Mouse (Mus musculus) neural tube, embryonic 13.5 days (tissue): ENCODE data around the gene Lmna. TPM values are rescaled to one million over a fixed set of nuclear protein-coding genes. Genes with fewer than 3 reads are reported as not detected.

ENCODE experiments used
- ATAC-seq: fragments of 200-750 bp; cut with Nextera tagmentation; 2 replicates; pipeline ENCODE4 v1.8.0; 2017; ENCODE audit warnings: low read depth, mild to moderate bottlenecking, moderate TSS enrichment, moderate library complexity
- H3K27ac ChIP-seq: fragments of 300-500 bp; sonication (generic); replicated peaks from 2 replicates; pipeline ENCODE4 v1.5.1; 2015; ENCODE audit warnings: moderate library complexity, mild to moderate bottlenecking, inconsistent platforms
- H3K27me3 ChIP-seq: fragments of 300-500 bp; sonication (generic); 2 replicates; pipeline ENCODE4 v1.6.1; 2015; ENCODE audit warnings: mild to moderate bottlenecking, inconsistent platforms
- H3K36me3 ChIP-seq: fragments of 300-500 bp; sonication (generic); 2 replicates; pipeline ENCODE4 v1.6.1; 2015; ENCODE audit warnings: mild to moderate bottlenecking, inconsistent platforms
- H3K4me1 ChIP-seq: fragments of 300-500 bp; sonication (generic); replicated peaks from 2 replicates; pipeline ENCODE4 v1.6.1; 2015; ENCODE audit warnings: inconsistent platforms
- H3K4me2 ChIP-seq: fragments of 300-500 bp; sonication (generic); 2 replicates; pipeline ENCODE4 v1.6.1; 2015; ENCODE audit warnings: inconsistent platforms, mild to moderate bottlenecking, moderate library complexity
- H3K4me3 ChIP-seq: fragments of 300-500 bp; sonication (generic); 2 replicates; pipeline ENCODE4 v1.5.1; 2015; ENCODE audit warnings: mild to moderate bottlenecking, inconsistent platforms
- H3K9ac ChIP-seq: fragments of 300-500 bp; sonication (generic); 2 replicates; pipeline ENCODE4 v1.6.1; 2015; ENCODE audit warnings: moderate library complexity, mild to moderate bottlenecking, inconsistent platforms
- H3K9me3 ChIP-seq: fragments of 300-500 bp; sonication (generic); 2 replicates; pipeline ENCODE4 v1.6.1; 2016; ENCODE audit warnings: inconsistent platforms
- WGBS: fragments of 180-500 bp; shearing (Covaris S2); methylation state at CpG from one replicate; pipeline ENCODE4 v1.1.7; 2015; 5-methylcytosine and 5-hydroxymethylcytosine counted together
- polyA plus RNA-seq: library from polyadenylated mRNA; unstranded; fragments of >200 nt; fragmentation: Nextera tagmentation; extraction: Ambion mirVana; gene quantifications from 2 replicates; pipeline ENCODE4 v1.2.1, GENCODE M21; 2015

Lmna gene
- polyA plus RNA-seq, 1 experiment from 2014 or later = 41.9 TPM

- no peak overlapping the region for H3K4me3 ChIP-seq
- no peak overlapping the region for H3K9ac ChIP-seq
- H3K27me3 ChIP-seq = 0 out of 2 replicates have a peak, but pooled peaks cover 11% of the 10 kb centered on the region
- no peaks in the 10 kb centered on the region for H3K36me3 ChIP-seq
- H3K27ac ChIP-seq = no peak overlapping the region
- WGBS = 30% methylated on average over 10 of the region's 10 CpGs
- 0 out of 2 replicates have a peak, but pooled peaks cover 6% of the 10 kb centered on the region for H3K9me3 ChIP-seq
- no peak for ATAC-seq
- no peaks in the 10 kb centered on the region; the same call in 1 of the 2 replicates for H3K4me1 ChIP-seq
- no peak overlapping the region for H3K4me2 ChIP-seq
Measured at GRCm38 (mm10) chr3:88470943-88471479, 38.7 kb downstream of the Lmna start.

DNA sequence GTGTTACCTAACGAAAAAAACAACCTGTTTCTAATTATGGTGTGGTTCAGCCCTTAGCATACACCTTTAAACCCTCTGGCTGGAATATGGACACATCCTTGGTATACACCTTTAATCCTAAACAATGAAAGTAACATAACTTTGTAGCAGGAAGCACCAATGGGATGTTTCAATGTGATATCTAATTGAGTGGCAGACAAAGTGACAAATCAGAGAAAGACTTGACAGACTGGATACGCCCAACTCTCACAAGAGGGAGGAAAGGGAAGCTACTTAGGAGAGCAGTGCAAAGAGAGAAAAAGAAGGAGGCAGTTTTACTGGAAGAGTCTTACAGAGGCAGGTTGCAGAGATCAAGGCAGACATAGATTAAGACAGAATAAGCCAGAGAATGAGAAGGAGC is 40.3 kb downstream of the Lmna start:
- H3K9me3 ChIP-seq = 0 out of 2 replicates have a peak, but pooled peaks cover 6% of the 10 kb centered on the region
- no peak overlapping the region for H3K4me3 ChIP-seq
- H3K4me2 ChIP-seq = no peak overlapping the region
- no peaks in the 10 kb centered on the region for H3K36me3 ChIP-seq
- 95% methylated on average over 2 of the region's 2 CpGs for WGBS
- H3K27me3 ChIP-seq = 0 out of 2 replicates have a peak, but pooled peaks cover 11% of the 10 kb centered on the region
- H3K4me1 ChIP-seq = no peaks in the 10 kb centered on the region; the same call in 1 of the 2 replicates
- no peak overlapping the region for H3K9ac ChIP-seq
- no peak overlapping the region for H3K27ac ChIP-seq
- no peak for ATAC-seq

DNA sequence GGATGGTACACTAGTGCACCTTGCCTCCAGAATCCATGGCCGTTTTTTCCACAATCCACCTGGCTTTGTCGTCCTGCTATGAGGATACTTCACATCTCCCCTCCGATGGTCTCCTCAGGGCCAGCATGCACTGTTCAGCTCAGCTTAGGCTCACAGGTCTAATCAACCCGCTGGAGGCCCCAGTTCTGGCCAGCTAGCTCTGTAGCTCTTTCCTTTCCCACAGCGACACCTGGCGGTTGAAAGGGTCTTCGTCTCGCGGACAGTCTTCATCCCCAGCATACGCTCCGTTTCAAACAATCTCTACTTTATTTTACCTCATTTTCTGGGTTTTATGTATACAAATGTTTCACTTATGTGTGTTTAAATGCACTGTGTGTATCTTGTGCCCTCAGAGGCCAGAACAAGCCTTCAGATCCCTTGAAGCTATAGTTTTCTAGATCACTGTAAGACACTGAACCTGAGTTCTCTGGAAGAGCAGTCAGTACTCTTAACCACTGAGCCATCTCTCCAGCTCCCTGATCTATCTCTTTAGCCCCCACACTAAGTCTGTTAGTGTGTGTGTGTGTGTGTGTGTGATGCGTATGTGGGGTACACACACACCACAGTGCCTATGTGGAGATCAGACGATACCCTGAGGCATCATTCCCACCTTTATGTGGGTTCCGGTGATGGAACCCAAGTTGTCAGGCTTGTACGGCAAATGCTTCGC is 42.5 kb downstream of the Lmna start:
- no peak overlapping the region for H3K4me3 ChIP-seq
- 29% methylated on average over 16 of the region's 16 CpGs for WGBS
- no peak overlapping the region for H3K27ac ChIP-seq
- ATAC-seq = peak; percentile 90
- no peaks in the 10 kb centered on the region for H3K36me3 ChIP-seq
- no peak overlapping the region for H3K4me2 ChIP-seq
- H3K4me1 ChIP-seq = no peaks in the 10 kb centered on the region
- no peak overlapping the region for H3K9ac ChIP-seq
- H3K27me3 ChIP-seq = 0 out of 2 replicates have a peak, but pooled peaks cover 11% of the 10 kb centered on the region
- H3K9me3 ChIP-seq = 0 out of 2 replicates have a peak, but pooled peaks cover 6% of the 10 kb centered on the region

- Histone ChIP-seq H3K27me3 (0 out of 2 replicates have a peak, but pooled peaks cover 11% of the 10 kb centered on the region), H3K4me3 (no peak overlapping the region), H3K27ac (no peak overlapping the region), H3K4me1 (0 out of 2 replicates have a peak, but pooled peaks cover 6% of the 10 kb centered on the region), H3K9ac (no peak overlapping the region), H3K9me3 (0 out of 2 replicates have a peak, but pooled peaks cover 6% of the 10 kb centered on the region), H3K4me2 (no peak overlapping the region), H3K36me3 (no peaks in the 10 kb centered on the region)
- no peak for ATAC-seq
- WGBS = 87% methylated on average over 2 of the region's 2 CpGs
Measured at GRCm38 (mm10) chr3:88465127-88465526, 44.6 kb downstream of the Lmna start.

GRCm38 (mm10) chr3:88464425-88464824 is 45.3 kb downstream of the Lmna start:
- Histone ChIP-seq H3K4me1 (0 out of 2 replicates have a peak, but pooled peaks cover 6% of the 10 kb centered on the region), H3K27ac (no peak overlapping the region), H3K36me3 (no peaks in the 10 kb centered on the region), H3K9me3 (no peaks in the 10 kb centered on the region), H3K9ac (no peak overlapping the region), H3K27me3 (0 out of 2 replicates have a peak, but pooled peaks cover 11% of the 10 kb centered on the region), H3K4me3 (no peak overlapping the region), H3K4me2 (no peak overlapping the region)
- 57% methylated on average over 3 of the region's 3 CpGs for WGBS
- ATAC-seq = no peak

DNA sequence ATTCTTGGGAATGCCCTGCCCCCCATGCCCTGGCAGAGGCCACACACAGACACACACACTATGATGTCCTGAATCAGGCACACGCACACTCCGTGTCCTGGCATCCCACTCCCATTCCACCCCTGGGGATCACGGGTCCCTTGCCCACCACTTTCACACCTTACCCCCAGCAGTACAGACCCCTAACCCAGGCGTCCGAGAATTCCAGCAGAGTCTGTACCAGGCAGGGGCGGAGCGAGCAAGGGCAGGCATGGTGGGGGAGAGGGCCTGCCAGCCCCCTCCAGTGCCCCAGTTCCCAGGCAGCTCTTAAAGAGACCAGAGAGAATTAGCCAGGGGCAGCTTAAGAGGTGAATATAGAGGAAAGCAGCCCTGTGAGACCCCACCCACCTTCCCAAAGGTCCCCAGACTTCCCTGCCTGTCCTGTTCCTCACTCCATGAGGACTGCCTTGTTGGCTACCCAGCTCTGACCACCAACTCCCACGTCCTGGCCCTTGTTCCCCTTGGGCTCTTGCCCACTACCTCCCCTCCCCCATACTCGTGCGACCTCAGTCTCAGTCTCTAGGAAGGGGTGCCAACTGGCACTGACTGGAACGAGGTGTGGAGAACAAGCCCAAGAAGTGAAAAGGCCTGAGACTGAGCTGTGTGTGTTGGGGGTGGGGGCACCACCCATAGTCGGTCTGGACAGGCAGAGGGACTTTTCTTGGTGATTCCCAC is 48.6 kb downstream of the Lmna start, which contains the start of gene Sema4a:
Sema4a (minus strand) TSS at position 200 of the 714 bp plus-strand sequence.
- Histone ChIP-seq H3K27me3 (no peaks in the 10 kb centered on the region), H3K9ac (no peak within 1 kb of the TSS), H3K4me3 (no peak within 1 kb of the TSS), H3K4me2 (no peak within 1 kb of the TSS), H3K9me3 (no peaks in the 10 kb centered on the region), H3K36me3 (no peaks in the 10 kb centered on the region), H3K27ac (no peak within 1 kb of the TSS), H3K4me1 (peaks cover 37% of the 10 kb centered on the region)
- WGBS = 47% methylated on average over 12 of the region's 12 CpGs
- no peak for ATAC-seq

GRCm38 (mm10) chr3:88460029-88460428 is 49.7 kb downstream of the Lmna start:
- no peaks in the 10 kb centered on the region for H3K36me3 ChIP-seq
- no peak for ATAC-seq
- H3K4me1 ChIP-seq = peaks cover 42% of the 10 kb centered on the region
- no peak overlapping the region for H3K9ac ChIP-seq
- H3K27ac ChIP-seq = no peak overlapping the region; the same call in 1 of the 2 replicates
- H3K4me3 ChIP-seq = no peak overlapping the region
- no peaks in the 10 kb centered on the region for H3K27me3 ChIP-seq
- WGBS = 87% methylated on average over 5 of the region's 5 CpGs
- no peak overlapping the region for H3K4me2 ChIP-seq
- no peaks in the 10 kb centered on the region for H3K9me3 ChIP-seq

DNA sequence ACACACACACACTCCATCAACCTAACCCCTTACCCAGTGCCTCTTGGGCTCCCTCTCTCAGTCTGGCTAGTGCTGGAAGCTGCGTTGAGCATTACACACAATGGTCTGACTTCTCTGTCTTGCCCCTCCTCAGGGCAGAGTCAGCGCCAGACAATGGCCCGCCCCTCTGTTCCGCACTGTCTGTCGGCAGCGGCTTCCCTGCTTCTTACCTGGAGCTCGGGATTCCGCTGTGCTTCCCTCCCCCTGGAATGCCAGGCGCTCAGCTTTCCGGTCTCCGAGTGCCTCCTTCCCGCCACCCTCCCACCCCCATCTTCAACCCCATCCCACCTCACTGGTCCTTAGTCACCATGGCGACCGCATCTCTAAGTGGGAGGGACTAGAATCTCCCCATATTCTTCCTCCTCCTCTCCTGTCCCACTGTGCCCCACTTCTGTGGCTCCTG is 51.0 kb downstream of the Lmna start:
- Histone ChIP-seq H3K4me3 (peak overlapping the region; percentile 47), H3K27ac (peak overlapping the region; percentile 86)
- under 1% methylated on average over 14 of the region's 14 CpGs for WGBS

DNA sequence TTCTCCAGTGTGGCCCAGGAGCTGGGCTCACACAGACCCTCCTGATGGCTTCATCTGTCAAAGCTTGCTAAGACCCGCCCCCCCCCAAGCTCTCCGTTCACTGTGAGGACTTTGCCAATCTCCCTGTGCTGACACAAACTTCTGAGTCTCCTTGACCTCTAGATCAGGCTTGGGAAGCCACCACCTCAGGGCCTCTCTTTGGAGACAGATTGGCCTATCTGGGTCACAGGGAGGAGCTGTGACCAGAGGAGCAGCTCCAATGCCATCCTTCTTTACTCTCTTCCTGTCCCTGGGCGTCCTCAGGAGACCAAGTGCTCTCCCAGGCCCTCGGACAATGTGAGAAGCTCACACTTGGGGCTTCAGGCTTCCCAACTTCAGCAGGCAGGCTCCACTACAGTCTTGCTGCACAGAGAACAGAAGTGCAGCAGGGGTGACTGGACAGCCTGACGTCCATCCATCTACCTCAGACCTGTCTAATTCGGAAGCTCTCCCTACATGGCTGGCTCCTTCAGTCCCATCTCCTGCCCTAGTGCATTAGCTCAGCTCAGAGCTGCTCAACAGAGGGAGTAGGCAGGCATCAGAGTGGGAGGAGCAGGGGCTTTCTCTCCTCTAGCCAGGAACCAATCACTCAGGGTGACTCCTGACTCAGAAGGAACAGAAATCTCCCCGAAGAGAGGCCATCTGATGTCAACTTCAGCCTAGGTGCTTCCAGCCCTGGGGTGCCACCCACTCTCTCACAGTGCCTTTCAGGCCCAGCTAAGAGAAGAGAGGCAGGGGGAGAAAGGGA is 52.8 kb downstream of the Lmna start:
- peaks cover 43% of the 10 kb centered on the region for H3K4me1 ChIP-seq
- WGBS = 71% methylated on average over 7 of the region's 7 CpGs
- H3K27ac ChIP-seq = peak overlapping the region; percentile 13; the same call in 1 of the 2 replicates
- H3K4me3 ChIP-seq = peak overlapping the region; percentile 47
- H3K27me3 ChIP-seq = peaks cover 2% of the 10 kb centered on the region; the same call in 1 of the 2 replicates
- H3K36me3 ChIP-seq = peaks cover 12% of the 10 kb centered on the region
- H3K9ac ChIP-seq = peak overlapping the region; percentile 75
- no peaks in the 10 kb centered on the region for H3K9me3 ChIP-seq
- no peak for ATAC-seq
- peak overlapping the region; percentile 72 for H3K4me2 ChIP-seq

More for the DNA sequence above, 51.0 kb downstream of the Lmna start:
- Histone ChIP-seq H3K9ac (peak overlapping the region; percentile 75), H3K36me3 (no peaks in the 10 kb centered on the region), H3K9me3 (no peaks in the 10 kb centered on the region), H3K4me1 (peaks cover 43% of the 10 kb centered on the region), H3K27me3 (no peaks in the 10 kb centered on the region), H3K4me2 (peak overlapping the region; percentile 72)
- ATAC-seq = peak; percentile 86

GRCm38 (mm10) chr3:88456313-88456712 is 53.4 kb downstream of the Lmna start:
- no peak overlapping the region for H3K27ac ChIP-seq
- H3K27me3 ChIP-seq = peaks cover 8% of the 10 kb centered on the region; the same call in 1 of the 2 replicates
- peaks cover 18% of the 10 kb centered on the region for H3K36me3 ChIP-seq
- H3K9me3 ChIP-seq = no peaks in the 10 kb centered on the region
- 0 out of 2 replicates have a peak overlapping the region, but pooled peaks have one; percentile 72 for H3K4me2 ChIP-seq
- H3K9ac ChIP-seq = no peak overlapping the region
- WGBS = 79% methylated on average over 8 of the region's 8 CpGs
- no peak for ATAC-seq
- H3K4me1 ChIP-seq = peaks cover 42% of the 10 kb centered on the region
- H3K4me3 ChIP-seq = no peak overlapping the region

DNA sequence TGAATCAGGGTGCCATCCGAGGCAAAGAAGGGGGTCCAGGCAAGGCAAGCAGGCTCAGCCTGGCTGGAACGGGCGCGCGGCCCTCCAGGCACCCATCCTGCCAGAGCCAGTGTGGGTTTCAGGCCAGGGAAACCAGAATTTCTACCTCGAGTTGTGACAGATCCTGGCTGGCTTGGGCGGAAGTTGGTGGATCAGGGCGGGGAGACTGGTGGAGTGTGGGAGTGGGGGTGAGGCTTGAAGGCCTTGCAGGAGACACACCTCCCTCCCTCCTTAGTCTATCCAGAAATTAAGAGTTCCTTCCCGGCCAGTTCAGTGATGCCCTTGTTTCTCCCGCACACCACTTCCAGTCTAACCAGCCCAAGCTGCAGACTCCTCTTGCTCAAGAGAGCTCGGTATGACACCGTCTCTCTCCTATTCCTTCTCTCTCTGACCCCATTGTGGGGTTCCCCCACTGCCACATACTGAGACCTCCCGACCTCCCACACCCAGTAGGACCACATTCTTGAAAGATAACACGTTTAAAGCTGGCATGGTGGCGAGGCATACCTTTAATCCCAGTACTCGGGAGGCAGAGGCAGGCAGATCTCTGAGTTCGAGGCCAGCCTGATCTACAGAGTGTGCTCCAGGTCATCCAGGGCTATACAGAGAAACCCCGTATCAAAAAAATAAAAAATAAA is 54.0 kb downstream of the Lmna start:
- peaks cover 13% of the 10 kb centered on the region; the same call in 1 of the 2 replicates for H3K27me3 ChIP-seq
- no peaks in the 10 kb centered on the region for H3K9me3 ChIP-seq
- H3K27ac ChIP-seq = no peak overlapping the region
- H3K4me2 ChIP-seq = no peak overlapping the region
- no peak for ATAC-seq
- peaks cover 24% of the 10 kb centered on the region for H3K36me3 ChIP-seq
- no peak overlapping the region for H3K4me3 ChIP-seq
- H3K9ac ChIP-seq = peak overlapping the region; percentile 50; the same call in 1 of the 2 replicates
- H3K4me1 ChIP-seq = peaks cover 37% of the 10 kb centered on the region
- 86% methylated on average over 18 of the region's 18 CpGs for WGBS
